Mouse (Mus musculus): ENCODE measurements at regions not wholly inside any gene's neighbourhood (a gene's known extent, or its start where the extent isn't known, plus 50 kb on each side); places are given as distances from the start of the nearest gene placed in this dataset.

DNA sequence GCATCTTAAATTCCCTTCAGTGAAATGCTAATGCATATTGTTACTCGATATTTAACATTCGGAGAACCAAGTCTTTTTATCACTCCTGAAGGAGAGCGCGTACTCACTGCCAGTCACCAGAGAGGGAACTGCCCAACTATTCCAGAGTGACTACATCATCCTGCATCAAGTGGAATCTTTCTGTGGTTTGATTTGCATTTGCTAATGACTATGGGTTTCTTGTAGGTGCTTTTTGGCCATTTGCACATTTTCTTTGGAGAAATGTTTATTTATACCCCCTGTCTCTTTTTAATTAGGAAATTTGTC lies 249.3 kb upstream of the Rnaseh2b start:
- TF ChIP-seq GATA1 (IDR thresholded peaks at IDR 0.05; ENCODE audit: borderline replicate concordance, low read length) (no peak), FLI1 (IDR thresholded peaks at IDR 0.05; ENCODE audit: low read length) (no peak)

Measured in megakaryocyte, embryonic 14.5 days (primary cell).